Mouse (Mus musculus) liver, embryonic 15.5 days (tissue): ENCODE measurements around the gene Wnt4. TPM values are rescaled to one million over a fixed set of nuclear protein-coding genes. Genes with fewer than 3 reads are reported as not detected.

Source experiments
- ATAC-seq: fragments of 200-750 bp; cut with Nextera tagmentation; 2 replicates; pipeline ENCODE4 v1.8.0; 2017; ENCODE audit warnings: moderate number of reproducible peaks, mild to moderate bottlenecking, moderate library complexity; ENCODE audit not compliant: insufficient read depth
- H3K27ac ChIP-seq: fragments of 300-500 bp; sonication (generic); replicated peaks from 2 replicates; pipeline ENCODE4 v1.5.1; 2015; ENCODE audit warnings: mild to moderate bottlenecking, inconsistent platforms
- H3K27me3 ChIP-seq: fragments of 300-500 bp; sonication (generic); 2 replicates; pipeline ENCODE4 v1.6.1; 2015; ENCODE audit warnings: mild to moderate bottlenecking, inconsistent platforms
- H3K36me3 ChIP-seq: fragments of 300-500 bp; sonication (generic); replicated peaks from 2 replicates; pipeline ENCODE4 v1.6.1; 2015; ENCODE audit warnings: moderate library complexity, mild to moderate bottlenecking, inconsistent platforms
- H3K4me1 ChIP-seq: fragments of 300-500 bp; sonication (generic); replicated peaks from 2 replicates; pipeline ENCODE4 v1.6.1; 2015; ENCODE audit warnings: inconsistent platforms
- H3K4me2 ChIP-seq: fragments of 300-500 bp; sonication (generic); 2 replicates; pipeline ENCODE4 v1.6.1; 2015; ENCODE audit warnings: moderate library complexity, mild to moderate bottlenecking, inconsistent platforms
- H3K4me3 ChIP-seq: fragments of 300-500 bp; sonication (generic); replicated peaks from 2 replicates; pipeline ENCODE4 v1.5.1; 2015; ENCODE audit warnings: mild to moderate bottlenecking, inconsistent platforms
- H3K9ac ChIP-seq: fragments of 300-500 bp; sonication (generic); 2 replicates; pipeline ENCODE4 v1.6.1; 2015; ENCODE audit warnings: moderate library complexity, mild to moderate bottlenecking, inconsistent platforms
- H3K9me3 ChIP-seq: fragments of 300-500 bp; sonication (generic); replicated peaks from 2 replicates; pipeline ENCODE4 v1.6.1; 2016; ENCODE audit warnings: inconsistent platforms
- WGBS: fragments of 180-500 bp; shearing (Covaris S2); methylation state at CpG from one replicate; pipeline ENCODE4 v1.1.7; 2015; ENCODE audit warnings: mixed read lengths; ENCODE audit not compliant: insufficient replicate concordance; 5-methylcytosine and 5-hydroxymethylcytosine counted together
- polyA plus RNA-seq: library from polyadenylated mRNA; unstranded; fragments of >200 nt; fragmentation: Nextera tagmentation; extraction: Ambion mirVana; gene quantifications from 2 replicates; pipeline ENCODE4 v1.2.1, GENCODE M21; 2015

Wnt4 gene
- polyA plus RNA-seq, 1 experiment from 2014 or later: 0.15 TPM

GRCm38 (mm10) chr4:137342816-137343215 lies 65.5 kb downstream of the Wnt4 start:
- ATAC-seq: no peak
- Histone ChIP-seq H3K4me2 (no peak overlapping the region), H3K4me3 (no peak overlapping the region), H3K27me3 (no peaks in the 10 kb centered on the region), H3K36me3 (peaks cover 13% of the 10 kb centered on the region; the same call in 1 of the 2 replicates), H3K27ac (no peak overlapping the region), H3K9me3 (no peaks in the 10 kb centered on the region), H3K4me1 (peaks cover 57% of the 10 kb centered on the region), H3K9ac (no peak overlapping the region)
- WGBS: 30% methylated on average over 1 of the region's 1 CpGs

- no peaks in the 10 kb centered on the region for H3K9me3 ChIP-seq
- H3K27me3 ChIP-seq: no peaks in the 10 kb centered on the region
- peaks cover 13% of the 10 kb centered on the region; the same call in 1 of the 2 replicates for H3K36me3 ChIP-seq
- ATAC-seq: no peak
- no peak overlapping the region for H3K27ac ChIP-seq
- no peak overlapping the region for H3K4me2 ChIP-seq
- H3K4me1 ChIP-seq: peaks cover 45% of the 10 kb centered on the region
- no peak overlapping the region for H3K4me3 ChIP-seq
- WGBS: 59% methylated on average over 2 of the region's 2 CpGs
- H3K9ac ChIP-seq: no peak overlapping the region
Measured at GRCm38 (mm10) chr4:137345112-137345511, 67.8 kb downstream of the Wnt4 start.

GRCm38 (mm10) chr4:137345790-137346189 lies 68.5 kb downstream of the Wnt4 start:
- Histone ChIP-seq H3K9ac (no peak overlapping the region), H3K9me3 (no peaks in the 10 kb centered on the region), H3K4me1 (peaks cover 40% of the 10 kb centered on the region), H3K27me3 (no peaks in the 10 kb centered on the region), H3K4me3 (no peak overlapping the region), H3K36me3 (peaks cover 13% of the 10 kb centered on the region; the same call in 1 of the 2 replicates), H3K27ac (no peak overlapping the region), H3K4me2 (no peak overlapping the region)
- 71% methylated on average over 1 of the region's 1 CpGs for WGBS
- no peak for ATAC-seq

Other genes starting within 250 kb of the Wnt4 start
- 1.0 and 1.5 TPM in 2 replicates for gene Zbtb40, start 228.7 kb upstream of the Wnt4 start, polyA plus RNA-seq
- 247 and 249 TPM in 2 replicates for gene Cdc42, start 80.2 kb downstream of the Wnt4 start, polyA plus RNA-seq
- gene Cela3a, start 132.3 kb downstream of the Wnt4 start, polyA plus RNA-seq: not detected in 2 replicates
- gene Cela3b, start 153.1 kb downstream of the Wnt4 start, polyA plus RNA-seq: 0.18 and 1.0 TPM in 2 replicates
- not detected in 2 replicates for gene 1700013G24Rik, start 175.8 kb downstream of the Wnt4 start, polyA plus RNA-seq
- 3.9 and 5.1 TPM in 2 replicates for gene Hspg2, start 191.3 kb downstream of the Wnt4 start, polyA plus RNA-seq